Comparison of ENCODE assay signal across 9 mouse cellular contexts in the genomic region with DNA sequence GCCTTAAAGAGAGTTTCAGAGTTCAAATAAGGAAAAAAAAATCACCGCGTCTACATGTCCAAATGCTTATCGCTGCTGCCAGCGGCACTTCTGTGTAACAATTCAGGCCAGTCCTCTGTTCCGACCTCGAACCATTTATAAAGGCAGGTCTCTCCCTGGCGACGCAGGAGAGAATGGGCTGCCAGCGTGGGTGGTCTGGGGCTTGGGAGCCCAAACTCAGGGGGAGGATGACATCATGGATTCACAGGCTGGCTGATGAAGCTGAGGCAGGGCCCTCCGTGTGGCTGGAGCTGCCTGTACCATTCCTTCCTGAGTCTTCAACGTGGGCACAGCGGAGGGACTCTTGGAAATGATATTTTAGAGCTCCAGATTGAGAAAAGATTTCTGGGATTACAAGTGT.
DNase-seq lines count a peak whose midpoint lies in the region; ATAC-seq lines count a peak whose summit lies in the region.
"Had no signal": no experiment of that assay in that cellular context is flagged by ENCODE, and none has a peak within 500 bp of the region (broad histone marks: within the 10 kb centered on the region; RNA-seq: fewer than 3 reads in every experiment).

No protein-coding gene starts in this region.

- H3K9ac ChIP-seq in kidney, embryonic 16.5 days (replicated peaks; ENCODE audit: low read length) = peak overlapping the region; percentile 32; the same call in 1 of the 2 replicates
- H3K9ac ChIP-seq in embryonic facial prominence, embryonic 12.5 days = no peak overlapping the region
- H3K9ac ChIP-seq in hindbrain, embryonic 11.5 days (ENCODE audit: low read depth, low read length) = peak overlapping the region; percentile 21; the same call in 1 of the 2 replicates
- H3K9ac ChIP-seq in midbrain, embryonic 11.5 days (ENCODE audit: low read length) = no peak overlapping the region; the same call in 1 of the 2 replicates
- H3K9ac ChIP-seq: liver, embryonic 14.5 days had no signal

- H3K9me3 ChIP-seq in kidney, embryonic 16.5 days (ENCODE audit: low read length) = no peaks in the 10 kb centered on the region
- no peaks in the 10 kb centered on the region for H3K9me3 ChIP-seq in embryonic facial prominence, embryonic 12.5 days
- no peaks in the 10 kb centered on the region for H3K9me3 ChIP-seq in hindbrain, embryonic 11.5 days (ENCODE audit: control insufficient read depth, low read length)
- H3K9me3 ChIP-seq in midbrain, embryonic 11.5 days (ENCODE audit: control insufficient read depth, low read length) = no peaks in the 10 kb centered on the region

- ATAC-seq in kidney, embryonic 16.5 days (ENCODE audit: low FRiP score, low TSS enrichment) = no peak
- ATAC-seq in embryonic facial prominence, embryonic 12.5 days (ENCODE audit: insufficient number of reproducible peaks, insufficient read depth, low FRiP score, low TSS enrichment) = no peak
- peak; percentile 78; the same call in 1 of the 2 replicates for ATAC-seq in hindbrain, embryonic 11.5 days (ENCODE audit: low FRiP score)
- ATAC-seq in midbrain, embryonic 11.5 days (ENCODE audit: low FRiP score) = peak; percentile 90

- WGBS in kidney, embryonic 16.5 days = 25% methylated on average over 12 of the region's 12 CpGs
- WGBS in embryonic facial prominence, embryonic 12.5 days = 18% methylated on average over 12 of the region's 12 CpGs
- WGBS in hindbrain, embryonic 11.5 days = 15% methylated on average over 12 of the region's 12 CpGs
- WGBS in midbrain, embryonic 11.5 days = 13% methylated on average over 12 of the region's 12 CpGs

- no peak for DNase-seq in kidney, adult 18-20 months
- peak; percentile 83 for DNase-seq in hindbrain, embryonic 11.5 days (ENCODE audit: low spot score)
- peak; percentile 97 for DNase-seq in midbrain, embryonic 11.5 days (ENCODE audit: low spot score, missing footprints)
- DNase-seq in yolk sac, embryonic 10.5 days (ENCODE audit: low spot score) = peak; percentile 14
- no peak for DNase-seq in spleen, adult 12 weeks (ENCODE audit: low spot score)
- no peak for DNase-seq in thymus, postnatal 14 days

- no peak overlapping the region; the same call in 1 of the 2 replicates for H3K4me2 ChIP-seq in kidney, embryonic 16.5 days (replicated peaks; ENCODE audit: low read depth, low read length)
- H3K4me2 ChIP-seq in embryonic facial prominence, embryonic 12.5 days (replicated peaks) = peak overlapping the region; percentile 16; the same call in 1 of the 2 replicates
- H3K4me2 ChIP-seq in hindbrain, embryonic 11.5 days (replicated peaks; ENCODE audit: low read depth, low read length) = peak overlapping the region; percentile 18; the same call in 1 of the 2 replicates
- H3K4me2 ChIP-seq in midbrain, embryonic 11.5 days = peak overlapping the region; percentile 30

- H3K27ac ChIP-seq in kidney, embryonic 16.5 days (ENCODE audit: low read length) = no peak overlapping the region
- H3K27ac ChIP-seq in embryonic facial prominence, embryonic 12.5 days = peak overlapping the region; percentile 2; the same call in 1 of the 2 replicates
- H3K27ac ChIP-seq in hindbrain, embryonic 11.5 days (ENCODE audit: low read depth, low read length) = no peak overlapping the region
- H3K27ac ChIP-seq in midbrain, embryonic 11.5 days (ENCODE audit: low read depth, low read length) = no peak overlapping the region
- H3K27ac ChIP-seq: liver, embryonic 14.5 days had no signal

- no peak overlapping the region for H3K4me3 ChIP-seq in kidney, embryonic 16.5 days (ENCODE audit: low read length)
- no peak overlapping the region for H3K4me3 ChIP-seq in embryonic facial prominence, embryonic 12.5 days
- H3K4me3 ChIP-seq in hindbrain, embryonic 11.5 days (ENCODE audit: low read depth, low read length) = no peak overlapping the region
- no peak overlapping the region for H3K4me3 ChIP-seq in midbrain, embryonic 11.5 days (ENCODE audit: low read depth, low read length)

- no peaks in the 10 kb centered on the region for H3K36me3 ChIP-seq in kidney, embryonic 16.5 days (ENCODE audit: insufficient read depth, low read length)
- no peaks in the 10 kb centered on the region for H3K36me3 ChIP-seq in embryonic facial prominence, embryonic 12.5 days
- no peaks in the 10 kb centered on the region for H3K36me3 ChIP-seq in hindbrain, embryonic 11.5 days (ENCODE audit: control insufficient read depth, insufficient read depth, low read length)
- no peaks in the 10 kb centered on the region for H3K36me3 ChIP-seq in midbrain, embryonic 11.5 days (ENCODE audit: control insufficient read depth, insufficient read depth, low read length)

- peaks cover 6% of the 10 kb centered on the region for H3K4me1 ChIP-seq in kidney, embryonic 16.5 days (ENCODE audit: insufficient read depth, low read length)
- peaks cover 6% of the 10 kb centered on the region for H3K4me1 ChIP-seq in embryonic facial prominence, embryonic 12.5 days
- H3K4me1 ChIP-seq in hindbrain, embryonic 11.5 days (replicated peaks; ENCODE audit: control insufficient read depth, insufficient read depth, low read length) = no peaks in the 10 kb centered on the region; the same call in 1 of the 2 replicates
- H3K4me1 ChIP-seq in midbrain, embryonic 11.5 days (ENCODE audit: control insufficient read depth, insufficient read depth, low read length) = peaks cover 10% of the 10 kb centered on the region; the same call in 1 of the 2 replicates

- no peaks in the 10 kb centered on the region for H3K27me3 ChIP-seq in kidney, embryonic 16.5 days (ENCODE audit: insufficient read depth, low read length)
- H3K27me3 ChIP-seq in embryonic facial prominence, embryonic 12.5 days = no peaks in the 10 kb centered on the region
- peaks cover 2% of the 10 kb centered on the region; the same call in 1 of the 2 replicates for H3K27me3 ChIP-seq in hindbrain, embryonic 11.5 days (ENCODE audit: control insufficient read depth, insufficient read depth, low read length)
- H3K27me3 ChIP-seq in midbrain, embryonic 11.5 days (ENCODE audit: control insufficient read depth, insufficient read depth, low read length) = no peaks in the 10 kb centered on the region

Comparison
In these comparisons a context has a peak if more than half of its experiments do, and no peak if none do; other contexts are left out.
1. ATAC-seq: peak in hindbrain, embryonic 11.5 days (single experiment) and midbrain, embryonic 11.5 days (single experiment); none in kidney, embryonic 16.5 days (single experiment) and embryonic facial prominence, embryonic 12.5 days (single experiment).
2. H3K9ac ChIP-seq: peak in kidney, embryonic 16.5 days (single experiment) and hindbrain, embryonic 11.5 days (single experiment); none in embryonic facial prominence, embryonic 12.5 days (single experiment) and midbrain, embryonic 11.5 days (single experiment).
3. DNase-seq: peak in hindbrain, embryonic 11.5 days (single experiment), midbrain, embryonic 11.5 days (single experiment) and yolk sac, embryonic 10.5 days (single experiment); none in kidney, adult 18-20 months (single experiment), spleen, adult 12 weeks (single experiment) and thymus, postnatal 14 days (single experiment).